Mouse (Mus musculus): ENCODE measurements around the gene 4930558K02Rik. TPM values are rescaled to one million over a fixed set of nuclear protein-coding genes. Genes with fewer than 3 reads are reported as not detected.
A peak's percentile ranks its signal among the peaks of the same experiment; 100 is the strongest.

Gene 4930558K02Rik
- polyA plus RNA-seq, 1 experiment from 2014 or later = 0.19 TPM

- Histone ChIP-seq H3K9me3 (replicated peaks; ENCODE audit: control insufficient read depth, low read length, poor library complexity, severe bottlenecking) (no peaks in the 10 kb centered on the region), H3K36me3 (ENCODE audit: control insufficient read depth, insufficient read depth, low read length) (no peaks in the 10 kb centered on the region), H3K4me2 (ENCODE audit: low read length) (no peak overlapping the region), H3K27me3 (ENCODE audit: control insufficient read depth, insufficient read depth, low read depth, low read length) (no peaks in the 10 kb centered on the region), H3K9ac (ENCODE audit: low read depth, low read length) (no peak overlapping the region), H3K4me1 (ENCODE audit: control insufficient read depth, insufficient read depth, low read length) (no peaks in the 10 kb centered on the region), H3K4me3 (ENCODE audit: low read depth, low read length) (no peak overlapping the region), H3K27ac (ENCODE audit: low read length) (no peak overlapping the region)
- ATAC-seq = no peak
- WGBS = 90% methylated on average over 9 of the region's 9 CpGs
These were observed 1.3 kb upstream of the 4930558K02Rik start for GRCm38 (mm10) chr1:161980626-161981298.

- Histone ChIP-seq H3K4me1 (ENCODE audit: control insufficient read depth, insufficient read depth, low read length) (no peaks in the 10 kb centered on the region), H3K4me2 (ENCODE audit: low read length) (no peak overlapping the region), H3K9me3 (replicated peaks; ENCODE audit: control insufficient read depth, low read length, poor library complexity, severe bottlenecking) (no peaks in the 10 kb centered on the region), H3K27me3 (ENCODE audit: control insufficient read depth, insufficient read depth, low read depth, low read length) (no peaks in the 10 kb centered on the region), H3K9ac (ENCODE audit: low read depth, low read length) (no peak overlapping the region), H3K27ac (ENCODE audit: low read length) (no peak overlapping the region), H3K4me3 (ENCODE audit: low read depth, low read length) (no peak overlapping the region), H3K36me3 (ENCODE audit: control insufficient read depth, insufficient read depth, low read length) (no peaks in the 10 kb centered on the region)
- no peak for ATAC-seq
- 87% methylated on average over 2 of the region's 2 CpGs for WGBS
These were observed 610 bp upstream of the 4930558K02Rik start for GRCm38 (mm10) chr1:161980046-161980445.

- WGBS = 90% methylated on average over 5 of the region's 5 CpGs
These were observed 1.2 kb downstream of the 4930558K02Rik start for GRCm38 (mm10) chr1:161978173-161978700.

GRCm38 (mm10) chr1:161977331-161977730 is 2.1 kb downstream of the 4930558K02Rik start:
- H3K27me3 ChIP-seq (ENCODE audit: control insufficient read depth, insufficient read depth, low read depth, low read length) = no peaks in the 10 kb centered on the region
- H3K4me3 ChIP-seq (ENCODE audit: low read depth, low read length) = no peak overlapping the region
- no peaks in the 10 kb centered on the region for H3K9me3 ChIP-seq (replicated peaks; ENCODE audit: control insufficient read depth, low read length, poor library complexity, severe bottlenecking)
- H3K9ac ChIP-seq (ENCODE audit: low read depth, low read length) = no peak overlapping the region
- H3K36me3 ChIP-seq (ENCODE audit: control insufficient read depth, insufficient read depth, low read length) = no peaks in the 10 kb centered on the region
- H3K4me1 ChIP-seq (ENCODE audit: control insufficient read depth, insufficient read depth, low read length) = no peaks in the 10 kb centered on the region
- H3K4me2 ChIP-seq (ENCODE audit: low read length) = no peak overlapping the region
- WGBS = 72% methylated on average over 4 of the region's 4 CpGs
- ATAC-seq = no peak
- H3K27ac ChIP-seq (ENCODE audit: low read length) = no peak overlapping the region

More at GRCm38 (mm10) chr1:161978173-161978700, 1.2 kb downstream of the 4930558K02Rik start:
- H3K4me2 ChIP-seq (ENCODE audit: low read length) = no peak overlapping the region
- no peaks in the 10 kb centered on the region for H3K4me1 ChIP-seq (ENCODE audit: control insufficient read depth, insufficient read depth, low read length)
- ATAC-seq = no peak
- no peaks in the 10 kb centered on the region for H3K36me3 ChIP-seq (ENCODE audit: control insufficient read depth, insufficient read depth, low read length)
- H3K4me3 ChIP-seq (ENCODE audit: low read depth, low read length) = no peak overlapping the region
- H3K9ac ChIP-seq (ENCODE audit: low read depth, low read length) = no peak overlapping the region
- no peaks in the 10 kb centered on the region for H3K27me3 ChIP-seq (ENCODE audit: control insufficient read depth, insufficient read depth, low read depth, low read length)
- no peak overlapping the region for H3K27ac ChIP-seq (ENCODE audit: low read length)
- no peaks in the 10 kb centered on the region for H3K9me3 ChIP-seq (replicated peaks; ENCODE audit: control insufficient read depth, low read length, poor library complexity, severe bottlenecking)

GRCm38 (mm10) chr1:161976255-161977182 is 2.9 kb downstream of the 4930558K02Rik start:
- no peak overlapping the region for H3K9ac ChIP-seq (ENCODE audit: low read depth, low read length)
- ATAC-seq = peak; percentile 84
- no peaks in the 10 kb centered on the region for H3K9me3 ChIP-seq (replicated peaks; ENCODE audit: control insufficient read depth, low read length, poor library complexity, severe bottlenecking)
- H3K4me3 ChIP-seq (ENCODE audit: low read depth, low read length) = no peak overlapping the region
- 50% methylated on average over 16 of the region's 16 CpGs for WGBS
- no peaks in the 10 kb centered on the region for H3K36me3 ChIP-seq (ENCODE audit: control insufficient read depth, insufficient read depth, low read length)
- H3K4me2 ChIP-seq (ENCODE audit: low read length) = no peak overlapping the region
- no peaks in the 10 kb centered on the region for H3K27me3 ChIP-seq (ENCODE audit: control insufficient read depth, insufficient read depth, low read depth, low read length)
- H3K27ac ChIP-seq (ENCODE audit: low read length) = no peak overlapping the region
- H3K4me1 ChIP-seq (ENCODE audit: control insufficient read depth, insufficient read depth, low read length) = no peaks in the 10 kb centered on the region

GRCm38 (mm10) chr1:161972233-161972632 is 7.2 kb downstream of the 4930558K02Rik start:
- 95% methylated on average over 8 of the region's 8 CpGs for WGBS
- Histone ChIP-seq H3K9me3 (replicated peaks; ENCODE audit: control insufficient read depth, low read length, poor library complexity, severe bottlenecking) (no peaks in the 10 kb centered on the region), H3K36me3 (ENCODE audit: control insufficient read depth, insufficient read depth, low read length) (no peaks in the 10 kb centered on the region), H3K27ac (ENCODE audit: low read length) (no peak overlapping the region), H3K27me3 (ENCODE audit: control insufficient read depth, insufficient read depth, low read depth, low read length) (no peaks in the 10 kb centered on the region), H3K4me2 (ENCODE audit: low read length) (no peak overlapping the region), H3K4me3 (ENCODE audit: low read depth, low read length) (no peak overlapping the region), H3K9ac (ENCODE audit: low read depth, low read length) (no peak overlapping the region), H3K4me1 (ENCODE audit: control insufficient read depth, insufficient read depth, low read length) (peaks cover 12% of the 10 kb centered on the region)
- no peak for ATAC-seq

GRCm38 (mm10) chr1:161970874-161971273 is 8.6 kb downstream of the 4930558K02Rik start:
- WGBS = 97% methylated on average over 9 of the region's 9 CpGs
- no peak for ATAC-seq
- H3K36me3 ChIP-seq (ENCODE audit: control insufficient read depth, insufficient read depth, low read length) = no peaks in the 10 kb centered on the region

GRCm38 (mm10) chr1:161968589-161969407 is 10.6 kb downstream of the 4930558K02Rik start, which contains the start of gene Pigc:
Gene Pigc, plus strand, starts transcription at chr1:161969186.
- Histone ChIP-seq H3K27ac (ENCODE audit: low read length) (peak within 1 kb of the TSS; percentile 82), H3K9ac (ENCODE audit: low read depth, low read length) (peak within 1 kb of the TSS; percentile 85), H3K4me3 (ENCODE audit: low read depth, low read length) (peak within 1 kb of the TSS; percentile 66), H3K4me2 (ENCODE audit: low read length) (peak within 1 kb of the TSS; percentile 71), H3K9me3 (replicated peaks; ENCODE audit: control insufficient read depth, low read length, poor library complexity, severe bottlenecking) (no peaks in the 10 kb centered on the region), H3K36me3 (ENCODE audit: control insufficient read depth, insufficient read depth, low read length) (no peaks in the 10 kb centered on the region), H3K4me1 (ENCODE audit: control insufficient read depth, insufficient read depth, low read length) (peaks cover 12% of the 10 kb centered on the region), H3K27me3 (ENCODE audit: control insufficient read depth, insufficient read depth, low read depth, low read length) (no peaks in the 10 kb centered on the region)
- 4% methylated on average over 38 of the region's 38 CpGs for WGBS
- peak; percentile 100 for ATAC-seq

More at GRCm38 (mm10) chr1:161970874-161971273, 8.6 kb downstream of the 4930558K02Rik start:
- no peaks in the 10 kb centered on the region for H3K27me3 ChIP-seq (ENCODE audit: control insufficient read depth, insufficient read depth, low read depth, low read length)
- H3K9ac ChIP-seq (ENCODE audit: low read depth, low read length) = no peak overlapping the region
- H3K4me3 ChIP-seq (ENCODE audit: low read depth, low read length) = no peak overlapping the region
- no peaks in the 10 kb centered on the region for H3K9me3 ChIP-seq (replicated peaks; ENCODE audit: control insufficient read depth, low read length, poor library complexity, severe bottlenecking)
- H3K27ac ChIP-seq (ENCODE audit: low read length) = no peak overlapping the region
- H3K4me1 ChIP-seq (ENCODE audit: control insufficient read depth, insufficient read depth, low read length) = peaks cover 12% of the 10 kb centered on the region
- no peak overlapping the region for H3K4me2 ChIP-seq (ENCODE audit: low read length)

Measured in midbrain, embryonic 16.5 days (tissue).